Mouse (Mus musculus): Measurements from ENCODE around the gene 2610028H24Rik.

DNA sequence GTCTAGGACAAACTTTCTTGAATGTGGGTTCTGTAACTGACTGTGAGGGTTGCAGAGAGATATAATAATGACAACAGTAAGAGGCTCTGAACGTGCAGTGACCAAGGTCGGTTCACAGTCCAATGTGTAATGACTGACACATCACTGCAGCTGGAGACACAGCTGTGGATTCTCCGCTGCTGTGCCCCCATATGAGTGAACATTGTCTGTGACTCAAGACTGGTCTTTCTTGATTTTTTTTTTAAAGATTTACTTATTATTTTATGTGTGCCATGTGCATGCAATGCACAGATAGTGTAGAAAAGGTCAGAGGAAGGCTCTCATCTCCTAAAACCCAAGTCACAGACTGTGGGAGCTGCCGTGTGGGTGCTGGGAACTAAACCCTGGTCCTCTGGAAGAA lies 48.6 kb downstream of the 2610028H24Rik start:
- TF ChIP-seq CTCF (IDR thresholded peaks at IDR 0.05; ENCODE audit: low read depth) = no peak
- TF ChIP-seq EP300 (optimal IDR thresholded peaks at IDR 0.05) = no peak

All from stomach, postnatal 0 days (tissue).